Mouse (Mus musculus): ENCODE data around the gene Gm12845. TPM values are rescaled to one million over a fixed set of nuclear protein-coding genes. Genes with fewer than 3 reads are reported as not detected.

Gene Gm12845
- not detected in 2 replicates for polyA plus RNA-seq (2015; fragmentation: Nextera tagmentation; extraction: Ambion mirVana)

DNA sequence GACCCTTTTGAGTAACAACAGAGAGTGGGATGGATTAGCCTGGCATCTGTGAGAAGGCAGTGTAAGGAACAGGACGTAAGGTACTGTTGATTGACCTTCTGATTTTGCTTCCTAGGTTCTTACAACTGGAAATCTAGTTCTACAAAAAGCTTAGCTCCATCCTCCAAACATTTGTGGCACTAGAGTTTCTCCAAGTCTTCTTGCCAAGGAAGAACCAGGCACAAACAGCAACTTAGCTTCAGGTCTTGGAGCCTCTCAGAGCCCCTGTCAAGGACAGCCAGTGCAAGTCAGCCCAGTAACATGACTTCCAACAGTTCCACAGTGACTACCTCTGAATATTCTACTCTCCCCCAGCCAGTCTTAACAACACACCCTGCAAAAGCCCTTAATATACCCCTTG lies at the start of gene Gm12845:
Gm12845 (plus strand) TSS at position 301 of the 400 bp plus-strand sequence.
- no peak within 1 kb of the TSS for H3K27ac ChIP-seq
- H3K4me1 ChIP-seq (replicated peaks), result no peaks in the 10 kb centered on the region
- H3K9me3 ChIP-seq (replicated peaks), result no peaks in the 10 kb centered on the region
- WGBS, result 80% methylated on average over 1 of the region's 1 CpGs
- no peak for ATAC-seq (replicated peaks; ENCODE audit: insufficient number of reproducible peaks, insufficient read depth, low FRiP score, low read depth)
- H3K27me3 ChIP-seq, result no peaks in the 10 kb centered on the region
- no peak within 1 kb of the TSS for H3K9ac ChIP-seq
- H3K4me2 ChIP-seq, result no peak within 1 kb of the TSS
- no peaks in the 10 kb centered on the region for H3K36me3 ChIP-seq
- no peak within 1 kb of the TSS for H3K4me3 ChIP-seq

DNA sequence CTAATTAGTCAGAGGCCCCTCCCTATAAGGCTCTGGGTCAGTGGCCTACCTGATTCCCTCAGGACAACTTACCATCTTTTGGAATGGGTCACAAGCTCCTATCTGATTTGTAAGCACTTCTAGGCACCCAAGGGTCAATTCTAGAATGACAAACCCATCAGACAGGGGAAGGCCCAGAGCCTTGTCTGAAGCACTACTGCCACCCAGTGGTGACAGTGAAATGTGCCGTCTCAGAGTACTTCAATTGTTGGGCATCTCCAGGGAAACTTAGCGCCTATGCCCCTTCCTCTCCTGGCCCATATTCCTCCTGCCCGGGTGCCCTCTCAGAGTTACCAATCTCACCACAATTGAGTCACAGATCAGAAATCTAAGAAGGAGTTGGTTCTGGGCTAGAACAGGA lies 47.3 kb upstream of the Gm12845 start:
- ATAC-seq (replicated peaks; ENCODE audit: insufficient number of reproducible peaks, insufficient read depth, low FRiP score, low read depth), result no peak
- Histone ChIP-seq H3K9me3 (replicated peaks) (no peaks in the 10 kb centered on the region), H3K9ac (no peak overlapping the region), H3K4me3 (no peak overlapping the region), H3K27ac (no peak overlapping the region), H3K27me3 (no peaks in the 10 kb centered on the region), H3K36me3 (peaks cover 73% of the 10 kb centered on the region), H3K4me2 (no peak overlapping the region), H3K4me1 (replicated peaks) (peaks cover 7% of the 10 kb centered on the region)
- WGBS, result 14% methylated on average over 3 of the region's 3 CpGs

GRCm38 (mm10) chr4:117680963-117681362 lies 43.2 kb upstream of the Gm12845 start:
- 74% methylated on average over 6 of the region's 6 CpGs for WGBS
- H3K27me3 ChIP-seq, result no peaks in the 10 kb centered on the region
- peaks cover 37% of the 10 kb centered on the region for H3K36me3 ChIP-seq
- H3K27ac ChIP-seq, result no peak overlapping the region
- peak overlapping the region; percentile 91 for H3K4me3 ChIP-seq
- H3K4me1 ChIP-seq (replicated peaks), result peaks cover 10% of the 10 kb centered on the region
- no peaks in the 10 kb centered on the region for H3K9me3 ChIP-seq (replicated peaks)
- H3K9ac ChIP-seq, result peak overlapping the region; percentile 77; the same call in 1 of the 2 replicates
- no peak for ATAC-seq (replicated peaks; ENCODE audit: insufficient number of reproducible peaks, insufficient read depth, low FRiP score, low read depth)
- H3K4me2 ChIP-seq, result peak overlapping the region; percentile 91

DNA sequence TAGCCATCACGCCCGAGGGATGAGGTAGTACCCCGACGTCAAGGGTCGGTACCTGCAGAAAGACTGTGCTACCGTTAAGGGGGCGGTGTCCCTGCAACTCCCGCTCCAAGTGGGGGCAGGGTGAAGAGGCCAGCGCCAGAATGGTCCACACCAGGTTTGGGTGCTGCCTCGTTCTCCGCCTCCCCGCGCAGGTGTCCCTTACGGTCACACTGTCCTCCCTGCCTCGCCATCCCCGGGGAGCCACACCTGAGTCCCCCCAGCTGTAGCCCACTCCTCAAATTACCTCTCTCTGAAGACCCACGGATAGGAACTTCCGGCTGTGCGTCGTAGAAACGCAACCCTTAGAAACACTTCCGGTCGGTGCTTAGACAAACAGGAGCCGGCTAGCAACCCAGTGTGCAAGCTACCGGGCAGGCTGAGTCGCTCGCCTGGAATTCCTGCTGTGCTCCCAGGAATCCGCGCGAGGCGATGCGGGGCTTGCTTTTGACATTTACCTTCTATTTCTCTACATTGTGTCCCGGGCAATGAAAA lies 42.2 kb upstream of the Gm12845 start, which contains the start of gene Dmap1:
Dmap1 (minus strand) TSS at position 343 of the 531 bp plus-strand sequence.
- ATAC-seq (replicated peaks; ENCODE audit: insufficient number of reproducible peaks, insufficient read depth, low FRiP score, low read depth), result peak; percentile 84
- Histone ChIP-seq H3K27ac (peak within 1 kb of the TSS; percentile 55), H3K9ac (peak within 1 kb of the TSS; percentile 77), H3K4me2 (peak within 1 kb of the TSS; percentile 91), H3K9me3 (replicated peaks) (no peaks in the 10 kb centered on the region), H3K4me3 (peak within 1 kb of the TSS; percentile 91), H3K36me3 (peaks cover 28% of the 10 kb centered on the region; the same call in 1 of the 2 replicates), H3K27me3 (no peaks in the 10 kb centered on the region), H3K4me1 (replicated peaks) (peaks cover 10% of the 10 kb centered on the region)
- under 1% methylated on average over 33 of the region's 33 CpGs for WGBS

DNA sequence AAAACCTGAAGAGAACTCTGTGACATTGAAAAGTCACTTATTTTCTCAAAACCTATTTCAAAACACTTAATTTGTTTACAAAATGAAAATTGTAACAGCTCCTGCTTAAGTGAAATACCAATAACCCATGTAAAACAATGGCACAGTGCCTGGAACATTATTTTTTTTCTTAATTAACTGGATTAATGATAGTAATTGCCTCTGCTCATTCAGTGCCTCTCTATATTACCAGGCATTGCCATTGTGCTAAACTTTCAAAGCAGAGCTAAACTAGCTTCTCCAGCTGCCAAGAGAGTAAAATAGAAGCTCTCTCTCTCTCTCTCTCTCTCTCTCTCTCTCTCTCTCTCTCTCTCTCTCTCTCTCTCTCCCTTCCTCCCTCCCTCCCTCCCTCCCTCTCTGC lies 41.7 kb upstream of the Gm12845 start:
- H3K9me3 ChIP-seq (replicated peaks), result no peaks in the 10 kb centered on the region

DNA sequence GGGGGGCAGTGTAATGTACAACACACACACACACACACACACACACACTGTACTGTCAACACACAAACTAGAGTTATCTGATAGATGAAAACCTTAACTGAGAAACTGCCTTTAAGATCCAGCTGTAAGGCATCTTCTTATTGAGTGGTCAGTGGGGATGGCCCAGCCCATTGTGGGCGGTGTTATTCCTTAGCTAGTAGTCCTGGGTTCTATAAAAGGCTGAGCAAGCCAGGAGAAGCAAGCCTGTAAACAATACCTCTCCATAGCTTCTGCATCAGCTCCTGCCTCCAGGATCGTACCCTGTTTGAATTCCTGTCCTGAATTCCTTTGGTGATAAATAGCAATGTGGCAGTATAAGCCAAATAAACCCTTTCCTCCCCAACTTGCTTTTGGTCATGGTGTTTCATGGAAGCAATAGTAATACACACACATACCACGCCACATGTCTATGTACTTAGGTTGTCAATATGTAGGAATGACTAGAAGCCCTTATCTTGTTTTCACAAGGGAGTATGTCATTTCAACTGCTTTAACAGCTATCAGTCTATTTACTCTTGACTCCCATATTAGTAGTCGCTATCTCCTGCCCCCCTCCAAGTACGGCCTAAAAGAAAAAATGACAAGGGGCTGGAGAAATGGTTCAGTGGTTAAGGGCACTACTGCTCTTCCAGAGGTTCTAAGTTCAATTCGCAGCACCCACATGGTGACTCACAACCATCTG lies 41.0 kb upstream of the Gm12845 start:
- Histone ChIP-seq H3K9ac (no peak overlapping the region), H3K4me3 (no peak overlapping the region), H3K4me1 (replicated peaks) (peaks cover 10% of the 10 kb centered on the region), H3K9me3 (replicated peaks) (no peaks in the 10 kb centered on the region), H3K27me3 (no peaks in the 10 kb centered on the region), H3K27ac (no peak overlapping the region), H3K36me3 (peaks cover 16% of the 10 kb centered on the region; the same call in 1 of the 2 replicates), H3K4me2 (no peak overlapping the region; the same call in 1 of the 2 replicates)
- WGBS, result 65% methylated on average over 6 of the region's 6 CpGs
- no peak for ATAC-seq (replicated peaks; ENCODE audit: insufficient number of reproducible peaks, insufficient read depth, low FRiP score, low read depth)

More for the DNA sequence above, 41.7 kb upstream of the Gm12845 start:
- ATAC-seq (replicated peaks; ENCODE audit: insufficient number of reproducible peaks, insufficient read depth, low FRiP score, low read depth), result no peak
- H3K4me2 ChIP-seq, result peak overlapping the region; percentile 91
- no peak overlapping the region for H3K27ac ChIP-seq
- peaks cover 10% of the 10 kb centered on the region for H3K4me1 ChIP-seq (replicated peaks)
- peak overlapping the region; percentile 91 for H3K4me3 ChIP-seq
- peaks cover 24% of the 10 kb centered on the region; the same call in 1 of the 2 replicates for H3K36me3 ChIP-seq
- H3K27me3 ChIP-seq, result no peaks in the 10 kb centered on the region
- peak overlapping the region; percentile 77 for H3K9ac ChIP-seq

GRCm38 (mm10) chr4:117686354-117686753 lies 37.9 kb upstream of the Gm12845 start:
- Histone ChIP-seq H3K27me3 (no peaks in the 10 kb centered on the region), H3K4me3 (no peak overlapping the region), H3K4me2 (no peak overlapping the region), H3K4me1 (replicated peaks) (peaks cover 5% of the 10 kb centered on the region), H3K36me3 (no peaks in the 10 kb centered on the region), H3K9ac (no peak overlapping the region), H3K27ac (no peak overlapping the region), H3K9me3 (replicated peaks) (no peaks in the 10 kb centered on the region)
- no peak for ATAC-seq (replicated peaks; ENCODE audit: insufficient number of reproducible peaks, insufficient read depth, low FRiP score, low read depth)
- 80% methylated on average over 4 of the region's 4 CpGs for WGBS

- WGBS, result 4% methylated on average over 7 of the region's 7 CpGs
- no peaks in the 10 kb centered on the region for H3K4me1 ChIP-seq (replicated peaks)
- H3K9me3 ChIP-seq (replicated peaks), result no peaks in the 10 kb centered on the region
- no peak overlapping the region for H3K9ac ChIP-seq
- no peak overlapping the region for H3K27ac ChIP-seq
- ATAC-seq (replicated peaks; ENCODE audit: insufficient number of reproducible peaks, insufficient read depth, low FRiP score, low read depth), result no peak
- H3K36me3 ChIP-seq, result no peaks in the 10 kb centered on the region
- H3K27me3 ChIP-seq, result no peaks in the 10 kb centered on the region
- no peak overlapping the region for H3K4me3 ChIP-seq
- no peak overlapping the region for H3K4me2 ChIP-seq
Measured at GRCm38 (mm10) chr4:117705361-117705760, 18.9 kb upstream of the Gm12845 start.

DNA sequence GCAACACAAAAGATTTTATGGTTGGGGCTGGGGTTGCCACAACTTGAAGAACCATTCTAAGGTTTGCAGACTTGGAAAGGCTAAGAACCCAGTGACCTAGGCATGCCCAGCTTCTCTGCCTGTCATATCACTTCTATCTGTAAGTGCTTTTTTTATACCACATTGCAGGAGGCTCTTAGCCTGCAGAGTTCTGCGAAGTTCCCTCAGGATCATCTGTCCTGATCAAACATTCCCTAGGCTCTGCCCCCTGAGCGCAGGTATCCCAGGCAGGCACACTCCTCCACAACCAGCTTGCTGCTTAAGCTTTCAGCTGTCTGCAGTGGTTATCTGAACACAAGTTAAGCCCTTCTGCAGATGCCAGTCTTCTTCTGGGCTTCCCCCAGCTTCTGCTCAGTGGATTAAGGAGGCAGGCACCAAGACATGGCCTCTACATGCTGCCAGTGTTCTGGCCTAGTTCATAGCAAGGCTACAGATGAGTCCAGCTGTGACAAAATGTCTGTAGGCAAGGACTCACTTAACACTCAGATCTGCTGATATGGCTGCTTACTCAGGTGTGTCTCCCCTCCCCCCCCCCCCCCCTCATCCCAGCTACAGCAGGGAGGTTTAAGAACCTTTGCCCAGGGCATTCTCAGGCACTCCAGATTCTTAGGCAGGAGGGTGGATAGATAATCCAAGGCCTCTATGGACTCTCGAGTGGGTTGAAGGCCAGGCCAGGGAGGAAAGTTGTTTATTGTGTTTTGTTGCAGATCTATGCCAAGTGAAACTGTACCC lies 15.2 kb upstream of the Gm12845 start:
- no peak for ATAC-seq (replicated peaks; ENCODE audit: insufficient number of reproducible peaks, insufficient read depth, low FRiP score, low read depth)
- WGBS, result 70% methylated on average over 3 of the region's 3 CpGs
- Histone ChIP-seq H3K9ac (no peak overlapping the region), H3K27ac (no peak overlapping the region), H3K4me1 (replicated peaks) (no peaks in the 10 kb centered on the region), H3K36me3 (no peaks in the 10 kb centered on the region), H3K4me2 (no peak overlapping the region), H3K4me3 (no peak overlapping the region), H3K27me3 (no peaks in the 10 kb centered on the region), H3K9me3 (replicated peaks) (no peaks in the 10 kb centered on the region)

DNA sequence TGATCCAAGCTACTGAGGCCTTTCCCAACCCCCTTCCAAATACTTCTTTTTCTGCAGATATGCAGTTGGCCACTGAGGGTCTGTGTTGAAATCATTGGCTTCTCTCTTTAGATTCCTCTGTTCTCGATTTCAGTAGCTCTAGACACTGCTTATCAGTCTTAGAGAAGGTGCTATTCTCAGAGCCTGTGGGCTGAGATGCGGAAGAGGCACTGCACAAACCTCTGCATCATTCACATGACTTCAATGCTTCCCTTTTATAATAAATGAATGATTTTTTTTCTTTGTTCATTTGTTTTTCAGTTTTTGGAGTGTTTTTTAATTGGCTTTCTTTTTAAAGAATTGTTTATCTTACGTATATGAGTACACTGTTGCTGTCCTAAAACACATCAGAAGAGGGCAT lies 11.9 kb upstream of the Gm12845 start:
- Histone ChIP-seq H3K27ac (no peak overlapping the region), H3K4me3 (no peak overlapping the region), H3K4me2 (no peak overlapping the region), H3K4me1 (replicated peaks) (no peaks in the 10 kb centered on the region), H3K9me3 (replicated peaks) (no peaks in the 10 kb centered on the region), H3K27me3 (no peaks in the 10 kb centered on the region), H3K9ac (no peak overlapping the region), H3K36me3 (no peaks in the 10 kb centered on the region)
- no peak for ATAC-seq (replicated peaks; ENCODE audit: insufficient number of reproducible peaks, insufficient read depth, low FRiP score, low read depth)
- 61% methylated on average over 3 of the region's 3 CpGs for WGBS

DNA sequence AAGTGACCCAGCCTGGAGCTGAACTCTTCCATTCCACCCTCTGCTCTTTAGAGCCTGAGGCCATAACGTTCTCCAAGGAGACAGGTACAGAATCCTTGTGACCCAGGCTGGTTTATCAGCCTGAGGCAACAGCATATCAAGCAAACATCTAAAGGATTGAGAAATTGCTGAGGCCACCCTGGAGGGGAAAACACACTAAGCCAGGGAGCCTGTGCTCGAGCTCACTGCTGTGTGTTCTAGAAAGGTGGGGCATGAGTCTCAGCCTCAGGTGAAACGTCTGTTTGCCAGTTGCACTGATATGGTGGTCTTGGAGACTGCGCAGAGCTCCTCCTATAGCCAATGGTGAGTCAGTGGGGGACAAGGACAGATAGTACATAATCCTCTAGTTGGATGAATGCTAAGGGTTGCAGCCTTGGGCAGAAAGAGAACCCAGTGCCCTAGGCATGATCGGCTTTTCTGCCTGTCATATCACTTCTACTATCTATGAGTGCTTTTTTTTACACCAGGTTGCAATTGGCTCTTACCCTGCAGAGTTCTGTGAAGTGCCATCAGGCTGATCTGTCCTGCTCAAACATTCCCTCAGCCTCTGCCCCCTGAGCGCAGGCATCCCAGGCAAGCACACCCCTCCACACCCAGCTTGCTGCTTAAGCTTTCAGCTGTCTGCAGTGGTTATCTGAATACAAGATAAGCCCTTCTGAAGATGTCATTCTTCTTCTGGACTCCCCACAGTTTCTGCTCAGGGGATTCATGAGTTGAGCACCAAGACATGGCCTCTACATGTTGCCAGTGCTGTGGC lies 10.7 kb upstream of the Gm12845 start:
- no peak overlapping the region for H3K4me2 ChIP-seq
- no peak overlapping the region for H3K4me3 ChIP-seq
- no peak for ATAC-seq (replicated peaks; ENCODE audit: insufficient number of reproducible peaks, insufficient read depth, low FRiP score, low read depth)
- H3K27ac ChIP-seq, result no peak overlapping the region
- no peaks in the 10 kb centered on the region for H3K4me1 ChIP-seq (replicated peaks)
- no peaks in the 10 kb centered on the region for H3K9me3 ChIP-seq (replicated peaks)
- H3K9ac ChIP-seq, result no peak overlapping the region
- no peaks in the 10 kb centered on the region for H3K36me3 ChIP-seq
- no peaks in the 10 kb centered on the region for H3K27me3 ChIP-seq
- WGBS, result 57% methylated on average over 6 of the region's 6 CpGs

Measured in heart, embryonic 15.5 days (tissue).